14 mouse cellular contexts compared by ENCODE assay signal in the genomic region with DNA sequence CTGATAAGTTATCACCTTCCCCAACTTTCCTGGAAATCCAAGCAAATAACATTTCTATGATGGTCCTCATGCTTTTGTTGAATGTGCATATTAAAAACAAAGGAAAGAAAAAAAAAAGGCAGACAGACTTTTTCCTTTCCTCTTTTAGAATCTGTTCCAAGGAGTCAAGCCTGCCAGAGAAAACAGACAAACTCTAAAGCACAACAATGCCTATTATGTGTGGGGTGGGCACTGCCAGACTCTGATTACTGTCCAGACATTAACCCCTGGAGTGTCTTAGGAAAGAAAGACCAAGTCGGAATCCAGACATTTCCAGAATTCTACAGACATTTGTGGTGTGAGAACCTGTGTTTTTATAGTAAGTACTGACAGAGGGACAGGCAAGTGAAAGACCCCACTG.
DNase-seq lines count a peak whose midpoint lies in the region; ATAC-seq and TF ChIP-seq lines count a peak whose summit lies in the region.
"Had no signal": no experiment of that assay in that cellular context is flagged by ENCODE, and none has a peak within 500 bp of the region (broad histone marks: within the 10 kb centered on the region; RNA-seq: fewer than 3 reads in every experiment).

No protein-coding gene starts in this region.

- peak; percentile 17 for DNase-seq in kidney, postnatal 0 days (ENCODE audit: low spot score)
- no peak for DNase-seq in kidney, postnatal 4 days
- DNase-seq in retina, postnatal 1 day = peak; percentile 30
- DNase-seq in retina, embryonic 14.5 days (ENCODE audit: low spot score) = no peak
- DNase-seq: adrenal gland, postnatal 25 days; cerebellum, adult 11-12 months; layer of hippocampus, postnatal 36 days; liver had no signal

- 50% methylated on average over 1 of the region's 1 CpGs for WGBS in kidney, postnatal 0 days
- WGBS in heart, embryonic 16.5 days = 33% methylated on average over 1 of the region's 1 CpGs
- 56% methylated on average over 1 of the region's 1 CpGs for WGBS in olfactory bulb, adult 2 months
- 25% methylated on average over 1 of the region's 1 CpGs for WGBS in neural tube, embryonic 15.5 days
- 81% methylated on average over 1 of the region's 1 CpGs for WGBS in intestine, postnatal 0 days

- no peak for TF ChIP-seq CTCF in kidney, postnatal 0 days (IDR thresholded peaks at IDR 0.05; ENCODE audit: low read depth)
- no peak for TF ChIP-seq CTCF in olfactory bulb, adult 2 months (IDR thresholded peaks at IDR 0.05; ENCODE audit: insufficient read depth, low read depth, low read length)
- no peak for TF ChIP-seq CTCF in intestine, postnatal 0 days (IDR thresholded peaks at IDR 0.05; ENCODE audit: low read depth)

- no peak overlapping the region for H3K27ac ChIP-seq in kidney, postnatal 0 days
- H3K27ac ChIP-seq in heart, embryonic 16.5 days (ENCODE audit: low read length) = peak overlapping the region; percentile 71
- H3K27ac ChIP-seq in olfactory bulb, adult 2 months (ENCODE audit: insufficient read depth, low read depth, low read length) = peak overlapping the region; percentile 71
- no peak overlapping the region for H3K27ac ChIP-seq in neural tube, embryonic 15.5 days (replicated peaks)
- no peak overlapping the region for H3K27ac ChIP-seq in intestine, postnatal 0 days (ENCODE audit: low read depth, low read length)
- H3K27ac ChIP-seq: macrophage had no signal

- H3K4me2 ChIP-seq in kidney, postnatal 0 days (ENCODE audit: low read length) = no peak overlapping the region
- H3K4me2 ChIP-seq in heart, embryonic 16.5 days (ENCODE audit: low read depth, low read length) = no peak overlapping the region
- H3K4me2 ChIP-seq in neural tube, embryonic 15.5 days = no peak overlapping the region
- H3K4me2 ChIP-seq in intestine, postnatal 0 days (replicated peaks; ENCODE audit: low read depth) = no peak overlapping the region

- TF ChIP-seq POLR2A in olfactory bulb, adult 2 months (IDR thresholded peaks at IDR 0.05; ENCODE audit: insufficient read depth, low read depth, low read length) = no peak

- no peak overlapping the region for H3K4me3 ChIP-seq in kidney, postnatal 0 days (replicated peaks; ENCODE audit: low read depth, low read length)
- H3K4me3 ChIP-seq in heart, embryonic 16.5 days (ENCODE audit: low read length) = no peak overlapping the region
- no peak overlapping the region for H3K4me3 ChIP-seq in olfactory bulb, adult 2 months (ENCODE audit: insufficient read depth, low read depth, low read length)
- no peak overlapping the region for H3K4me3 ChIP-seq in neural tube, embryonic 15.5 days (replicated peaks)
- H3K4me3 ChIP-seq in intestine, postnatal 0 days (ENCODE audit: low read depth, low read length) = no peak overlapping the region

- H3K9ac ChIP-seq in kidney, postnatal 0 days (ENCODE audit: low read depth, low read length) = no peak overlapping the region
- H3K9ac ChIP-seq in heart, embryonic 16.5 days (ENCODE audit: low read length) = no peak overlapping the region; the same call in 1 of the 2 replicates
- no peak overlapping the region for H3K9ac ChIP-seq in neural tube, embryonic 15.5 days (replicated peaks)
- no peak overlapping the region for H3K9ac ChIP-seq in intestine, postnatal 0 days (ENCODE audit: low read depth, low read length)

- H3K4me1 ChIP-seq in kidney, postnatal 0 days (replicated peaks; ENCODE audit: insufficient read depth, low read length) = 0 out of 2 replicates have a peak, but pooled peaks cover 2% of the 10 kb centered on the region
- H3K4me1 ChIP-seq in heart, embryonic 16.5 days (ENCODE audit: control insufficient read depth, insufficient read depth, low read length) = peaks cover 41% of the 10 kb centered on the region
- H3K4me1 ChIP-seq in olfactory bulb, adult 2 months (ENCODE audit: control insufficient read depth, insufficient read depth, low read length) = peaks cover 12% of the 10 kb centered on the region
- peaks cover 16% of the 10 kb centered on the region for H3K4me1 ChIP-seq in neural tube, embryonic 15.5 days
- no peaks in the 10 kb centered on the region; the same call in 1 of the 2 replicates for H3K4me1 ChIP-seq in intestine, postnatal 0 days (replicated peaks; ENCODE audit: control insufficient read depth, insufficient read depth, low read length)

- H3K27me3 ChIP-seq in kidney, postnatal 0 days (ENCODE audit: insufficient read depth, low read length) = no peaks in the 10 kb centered on the region
- no peaks in the 10 kb centered on the region for H3K27me3 ChIP-seq in heart, embryonic 16.5 days (ENCODE audit: control insufficient read depth, insufficient read depth, low read length)
- no peaks in the 10 kb centered on the region for H3K27me3 ChIP-seq in neural tube, embryonic 15.5 days (replicated peaks)
- no peaks in the 10 kb centered on the region for H3K27me3 ChIP-seq in intestine, postnatal 0 days (replicated peaks; ENCODE audit: control insufficient read depth, insufficient read depth, low read length)

- no peak for ATAC-seq in kidney, postnatal 0 days (replicated peaks; ENCODE audit: low FRiP score, low read depth)
- no peak for ATAC-seq in heart, embryonic 16.5 days (replicated peaks; ENCODE audit: extremely low read depth, insufficient read depth, low FRiP score)
- no peak for ATAC-seq in neural tube, embryonic 15.5 days (ENCODE audit: low FRiP score)
- no peak for ATAC-seq in intestine, postnatal 0 days
- ATAC-seq: inflammation-experienced regulatory T-cells, adult 6 months had no signal

- no peaks in the 10 kb centered on the region for H3K9me3 ChIP-seq in kidney, postnatal 0 days (replicated peaks; ENCODE audit: low read length)
- H3K9me3 ChIP-seq in heart, embryonic 16.5 days (replicated peaks; ENCODE audit: control insufficient read depth, low read length) = no peaks in the 10 kb centered on the region
- no peaks in the 10 kb centered on the region for H3K9me3 ChIP-seq in neural tube, embryonic 15.5 days (replicated peaks)
- no peaks in the 10 kb centered on the region for H3K9me3 ChIP-seq in intestine, postnatal 0 days (ENCODE audit: control insufficient read depth)

- no peaks in the 10 kb centered on the region for H3K36me3 ChIP-seq in kidney, postnatal 0 days (ENCODE audit: insufficient read depth, low read length)
- H3K36me3 ChIP-seq in heart, embryonic 16.5 days (ENCODE audit: control insufficient read depth, insufficient read depth) = no peaks in the 10 kb centered on the region
- H3K36me3 ChIP-seq in neural tube, embryonic 15.5 days = no peaks in the 10 kb centered on the region
- H3K36me3 ChIP-seq in intestine, postnatal 0 days (ENCODE audit: control insufficient read depth, insufficient read depth) = no peaks in the 10 kb centered on the region

Comparison
In these comparisons a context has a peak if more than half of its experiments do, and no peak if none do; other contexts are left out.
1. DNase-seq: peak in kidney, postnatal 0 days (single experiment) and retina, postnatal 1 day (single experiment); none in kidney, postnatal 4 days (0 of 2) and retina, embryonic 14.5 days (single experiment).
2. H3K27ac ChIP-seq: peak in heart, embryonic 16.5 days (single experiment) and olfactory bulb, adult 2 months (single experiment); none in kidney, postnatal 0 days (single experiment), neural tube, embryonic 15.5 days (single experiment) and intestine, postnatal 0 days (single experiment).